Mouse (Mus musculus): Measurements from ENCODE around the gene Ifngr2. TPM values are rescaled to one million over a fixed set of nuclear protein-coding genes. Genes with fewer than 3 reads are reported as not detected.
A peak's percentile ranks its signal among the peaks of the same experiment; 100 is the strongest.

Ifngr2 gene
- total RNA-seq, 1 experiment = 7.0 TPM

GRCm38 (mm10) chr16:91533097-91534001 is 13.5 kb upstream of the Ifngr2 start:
- Histone ChIP-seq H3K4me1 (ENCODE audit: control insufficient read depth in 2 of 2, insufficient read depth in 2 of 2, low read length in 2 of 2, poor library complexity in 1 of 2) (no peaks in the 10 kb centered on the region), H3K9ac (ENCODE audit: insufficient read depth, low read depth, low read length, poor library complexity, severe bottlenecking) (no peak overlapping the region), H3K27ac (ENCODE audit: insufficient read depth, low read depth, low read length, poor library complexity, severe bottlenecking) (no peak overlapping the region), H3K4me3 (ENCODE audit: insufficient read depth in 1 of 2, low read depth in 1 of 2, low read length in 2 of 2, poor library complexity in 1 of 2, severe bottlenecking in 1 of 2) (no peak overlapping the region), H3K9me3 (ENCODE audit: control insufficient read depth, insufficient read depth, low read depth, low read length) (no peaks in the 10 kb centered on the region), H3K36me3 (ENCODE audit: control insufficient read depth, insufficient read depth, low read length, poor library complexity, severe bottlenecking) (no peaks in the 10 kb centered on the region)
- TF ChIP-seq HCFC1 (IDR thresholded peaks at IDR 0.05; ENCODE audit: borderline replicate concordance, insufficient read depth, low read length) (no peak), MAFK (IDR thresholded peaks at IDR 0.05; ENCODE audit: insufficient read depth, low read depth, low read length) (no peak), CHD2 (IDR thresholded peaks at IDR 0.05; ENCODE audit: low read depth, low read length) (no peak), ZNF384 (IDR thresholded peaks at IDR 0.05; ENCODE audit: low read depth, low read length) (no peak), ZC3H11A (IDR thresholded peaks at IDR 0.05; ENCODE audit: borderline replicate concordance, low read depth, low read length) (no peak)
- DNase-seq (ENCODE audit: low read depth, low spot score) = no peak
- in situ Hi-C loops (cut with MboI; ENCODE audit: low sequenced_read_pairs in 2 of 2, unreplicated experiment in 2 of 2) = no loop called here

GRCm38 (mm10) chr16:91534477-91534876 is 12.4 kb upstream of the Ifngr2 start:
- no peaks in the 10 kb centered on the region for H3K4me1 ChIP-seq (ENCODE audit: control insufficient read depth in 2 of 2, insufficient read depth in 2 of 2, low read length in 2 of 2, poor library complexity in 1 of 2)
- in situ Hi-C loops (cut with MboI; ENCODE audit: low sequenced_read_pairs in 2 of 2, unreplicated experiment in 2 of 2) = no loop called here
- DNase-seq (ENCODE audit: low read depth, low spot score) = peak; percentile 93
- H3K9ac ChIP-seq (ENCODE audit: insufficient read depth, low read depth, low read length, poor library complexity, severe bottlenecking) = no peak overlapping the region
- H3K36me3 ChIP-seq (ENCODE audit: control insufficient read depth, insufficient read depth, low read length, poor library complexity, severe bottlenecking) = no peaks in the 10 kb centered on the region
- no peaks in the 10 kb centered on the region for H3K9me3 ChIP-seq (ENCODE audit: control insufficient read depth, insufficient read depth, low read depth, low read length)
- no peak overlapping the region for H3K4me3 ChIP-seq (ENCODE audit: insufficient read depth in 1 of 2, low read depth in 1 of 2, low read length in 2 of 2, poor library complexity in 1 of 2, severe bottlenecking in 1 of 2)
- no peak for TF ChIP-seq ZC3H11A (IDR thresholded peaks at IDR 0.05; ENCODE audit: borderline replicate concordance, low read depth, low read length)
- H3K27ac ChIP-seq (ENCODE audit: insufficient read depth, low read depth, low read length, poor library complexity, severe bottlenecking) = no peak overlapping the region

- DNase-seq (ENCODE audit: low read depth, low spot score) = no peak
- Histone ChIP-seq H3K4me1 (ENCODE audit: control insufficient read depth in 2 of 2, insufficient read depth in 2 of 2, low read length in 2 of 2, poor library complexity in 1 of 2) (no peaks in the 10 kb centered on the region), H3K4me3 (ENCODE audit: insufficient read depth in 1 of 2, low read depth in 1 of 2, low read length in 2 of 2, poor library complexity in 1 of 2, severe bottlenecking in 1 of 2) (no peak overlapping the region), H3K36me3 (ENCODE audit: control insufficient read depth, insufficient read depth, low read length, poor library complexity, severe bottlenecking) (no peaks in the 10 kb centered on the region), H3K9me3 (ENCODE audit: control insufficient read depth, insufficient read depth, low read depth, low read length) (no peaks in the 10 kb centered on the region), H3K27ac (ENCODE audit: insufficient read depth, low read depth, low read length, poor library complexity, severe bottlenecking) (no peak overlapping the region), H3K9ac (ENCODE audit: insufficient read depth, low read depth, low read length, poor library complexity, severe bottlenecking) (no peak overlapping the region)
- TF ChIP-seq CHD2 (IDR thresholded peaks at IDR 0.05; ENCODE audit: low read depth, low read length) (no peak), ZC3H11A (IDR thresholded peaks at IDR 0.05; ENCODE audit: borderline replicate concordance, low read depth, low read length) (no peak), MAFK (IDR thresholded peaks at IDR 0.05; ENCODE audit: insufficient read depth, low read depth, low read length) (no peak), HCFC1 (IDR thresholded peaks at IDR 0.05; ENCODE audit: borderline replicate concordance, insufficient read depth, low read length) (no peak), ZNF384 (IDR thresholded peaks at IDR 0.05; ENCODE audit: low read depth, low read length) (no peak)
- in situ Hi-C loops (cut with MboI; ENCODE audit: low sequenced_read_pairs in 2 of 2, unreplicated experiment in 2 of 2) = no loop called here
These were observed 12.0 kb upstream of the Ifngr2 start for GRCm38 (mm10) chr16:91534888-91535287.

- no peak overlapping the region for H3K4me3 ChIP-seq (ENCODE audit: insufficient read depth in 1 of 2, low read depth in 1 of 2, low read length in 2 of 2, poor library complexity in 1 of 2, severe bottlenecking in 1 of 2)
- in situ Hi-C loops (cut with MboI; ENCODE audit: low sequenced_read_pairs in 2 of 2, unreplicated experiment in 2 of 2) = no loop called here
These were observed 10.5 kb upstream of the Ifngr2 start for GRCm38 (mm10) chr16:91536372-91536771.

More at GRCm38 (mm10) chr16:91536372-91536771, 10.5 kb upstream of the Ifngr2 start:
- H3K9me3 ChIP-seq (ENCODE audit: control insufficient read depth, insufficient read depth, low read depth, low read length) = no peaks in the 10 kb centered on the region
- no peak overlapping the region for H3K27ac ChIP-seq (ENCODE audit: insufficient read depth, low read depth, low read length, poor library complexity, severe bottlenecking)
- no peaks in the 10 kb centered on the region for H3K36me3 ChIP-seq (ENCODE audit: control insufficient read depth, insufficient read depth, low read length, poor library complexity, severe bottlenecking)
- DNase-seq (ENCODE audit: low read depth, low spot score) = no peak
- H3K9ac ChIP-seq (ENCODE audit: insufficient read depth, low read depth, low read length, poor library complexity, severe bottlenecking) = no peak overlapping the region
- no peaks in the 10 kb centered on the region; a peak in 1 of 4 replicates for H3K4me1 ChIP-seq (ENCODE audit: control insufficient read depth in 2 of 2, insufficient read depth in 2 of 2, low read length in 2 of 2, poor library complexity in 1 of 2)
- no peak for TF ChIP-seq CHD2 (IDR thresholded peaks at IDR 0.05; ENCODE audit: low read depth, low read length)
- no peak for TF ChIP-seq ZNF384 (IDR thresholded peaks at IDR 0.05; ENCODE audit: low read depth, low read length)
- TF ChIP-seq ZC3H11A (IDR thresholded peaks at IDR 0.05; ENCODE audit: borderline replicate concordance, low read depth, low read length) = no peak
- TF ChIP-seq MAFK (IDR thresholded peaks at IDR 0.05; ENCODE audit: insufficient read depth, low read depth, low read length) = no peak
- no peak for TF ChIP-seq HCFC1 (IDR thresholded peaks at IDR 0.05; ENCODE audit: borderline replicate concordance, insufficient read depth, low read length)

All from ES-E14 (cell line).